Mouse (Mus musculus) cerebellum, postnatal 14 days (tissue): ENCODE data around the gene Ppp1r10.
"Not testable (repeated sequence)": the region's sequence is repeated elsewhere in the genome, so short reads cannot be mapped to it uniquely, and the experiment has no call there.

ENCODE experiments used
- DNase-seq, 2 experiments: peaks; one replicate each; pipeline ENCODE4 v3.0.0; 2021; ENCODE audit warnings: mixed read lengths in 2 of 2

Gene Ppp1r10

GRCm38 (mm10) chr17:35932608-35933007 is 16.4 kb downstream of the Ppp1r10 start:
- no peak for DNase-seq

GRCm38 (mm10) chr17:35935763-35936162 is 19.5 kb downstream of the Ppp1r10 start:
- not testable (repeated sequence) for DNase-seq

- DNase-seq = peak; percentile 66 to 73
Observed at GRCm38 (mm10) chr17:35937700-35938348, 21.6 kb downstream of the Ppp1r10 start.

- DNase-seq = no peak
Observed at GRCm38 (mm10) chr17:35939108-35939507, 22.9 kb downstream of the Ppp1r10 start.

GRCm38 (mm10) chr17:35939941-35940340 is 23.7 kb downstream of the Ppp1r10 start:
- DNase-seq = no peak

GRCm38 (mm10) chr17:35950946-35951345 is 34.7 kb downstream of the Ppp1r10 start:
- not testable (repeated sequence) for DNase-seq

GRCm38 (mm10) chr17:35952559-35952958 is 36.3 kb downstream of the Ppp1r10 start:
- DNase-seq = not testable (repeated sequence)

- no peak for DNase-seq
Observed at GRCm38 (mm10) chr17:35954665-35955064, 38.4 kb downstream of the Ppp1r10 start.

- DNase-seq = no peak
Observed at GRCm38 (mm10) chr17:35958533-35959223, 42.4 kb downstream of the Ppp1r10 start.

- DNase-seq = peak; percentile 10 to 21
Observed at GRCm38 (mm10) chr17:35963279-35963678, 47.0 kb downstream of the Ppp1r10 start.

- DNase-seq = no peak
Observed at GRCm38 (mm10) chr17:35967621-35968020, 51.4 kb downstream of the Ppp1r10 start.

GRCm38 (mm10) chr17:35969418-35970389 is 53.5 kb downstream of the Ppp1r10 start, which contains the start of gene Abcf1:
Gene Abcf1, minus strand, starts transcription at chr17:35969761.
- peak; percentile 99 to 100 for DNase-seq

GRCm38 (mm10) chr17:35972131-35972530 is 55.9 kb downstream of the Ppp1r10 start:
- DNase-seq = no peak

GRCm38 (mm10) chr17:35978811-35979400 is 62.7 kb downstream of the Ppp1r10 start:
- peak; percentile 89 to 92 for DNase-seq

GRCm38 (mm10) chr17:35979401-35980362 is 63.4 kb downstream of the Ppp1r10 start, which contains the start of the genes Gnl1 and Prr3:
Gene Gnl1, plus strand, starts transcription at chr17:35979851.
Gene Prr3, minus strand, starts transcription at chr17:35980236.
- peak; percentile 92 to 95 for DNase-seq

GRCm38 (mm10) chr17:35980363-35980754 is 64.1 kb downstream of the Ppp1r10 start:
- peak; percentile 74 to 80 for DNase-seq

GRCm38 (mm10) chr17:35981776-35982175 is 65.5 kb downstream of the Ppp1r10 start:
- no peak for DNase-seq
